Mouse (Mus musculus) forelimb bud, embryonic 11.5 days (tissue): ENCODE results near the gene Clcn6.

Experiments used
- DNase-seq: peaks from one replicate; pipeline ENCODE4 v3.0.0-alpha.2; 2012; ENCODE audit warnings: low read depth, low spot score

Gene Clcn6

DNA sequence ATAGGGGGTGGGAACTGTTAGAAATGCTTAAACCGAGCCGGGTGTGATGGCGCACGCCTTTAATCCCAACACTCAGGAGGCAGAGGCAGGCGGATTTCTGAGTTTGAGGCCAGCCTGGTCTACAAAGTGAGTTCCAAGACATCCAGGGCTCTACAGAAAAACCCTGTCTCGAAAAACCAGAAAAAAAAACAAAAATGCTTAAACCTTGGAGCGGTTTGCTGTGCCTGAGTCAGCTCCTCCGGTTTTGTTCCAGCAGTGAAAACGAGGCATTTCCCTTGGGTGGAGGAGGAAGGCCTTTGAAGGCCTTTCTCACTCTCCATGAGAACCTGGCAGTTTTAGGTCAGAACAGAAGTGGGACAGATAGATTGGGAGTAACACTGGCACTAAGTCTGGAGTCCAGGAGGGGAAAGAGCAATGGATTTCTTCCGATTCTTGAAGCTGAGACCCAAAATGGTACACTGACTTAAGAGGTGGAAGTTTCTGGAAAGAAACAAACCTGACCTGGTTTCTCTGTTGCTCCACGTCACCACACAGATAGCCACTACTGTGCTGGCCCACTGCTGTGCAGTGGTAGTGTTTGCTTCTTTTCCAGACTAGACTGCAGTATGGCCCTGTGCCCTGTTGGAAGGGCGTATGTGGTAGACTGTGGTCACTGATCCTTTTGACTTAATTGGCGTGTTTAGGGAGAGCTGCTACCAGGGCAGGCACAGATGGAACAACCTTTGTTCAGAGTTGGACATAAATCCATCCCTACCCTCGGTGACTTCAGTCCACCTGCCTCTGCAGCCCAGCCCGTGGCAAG, 1.6 kb upstream of the Clcn6 start:
- DNase-seq: peak; percentile 26

DNA sequence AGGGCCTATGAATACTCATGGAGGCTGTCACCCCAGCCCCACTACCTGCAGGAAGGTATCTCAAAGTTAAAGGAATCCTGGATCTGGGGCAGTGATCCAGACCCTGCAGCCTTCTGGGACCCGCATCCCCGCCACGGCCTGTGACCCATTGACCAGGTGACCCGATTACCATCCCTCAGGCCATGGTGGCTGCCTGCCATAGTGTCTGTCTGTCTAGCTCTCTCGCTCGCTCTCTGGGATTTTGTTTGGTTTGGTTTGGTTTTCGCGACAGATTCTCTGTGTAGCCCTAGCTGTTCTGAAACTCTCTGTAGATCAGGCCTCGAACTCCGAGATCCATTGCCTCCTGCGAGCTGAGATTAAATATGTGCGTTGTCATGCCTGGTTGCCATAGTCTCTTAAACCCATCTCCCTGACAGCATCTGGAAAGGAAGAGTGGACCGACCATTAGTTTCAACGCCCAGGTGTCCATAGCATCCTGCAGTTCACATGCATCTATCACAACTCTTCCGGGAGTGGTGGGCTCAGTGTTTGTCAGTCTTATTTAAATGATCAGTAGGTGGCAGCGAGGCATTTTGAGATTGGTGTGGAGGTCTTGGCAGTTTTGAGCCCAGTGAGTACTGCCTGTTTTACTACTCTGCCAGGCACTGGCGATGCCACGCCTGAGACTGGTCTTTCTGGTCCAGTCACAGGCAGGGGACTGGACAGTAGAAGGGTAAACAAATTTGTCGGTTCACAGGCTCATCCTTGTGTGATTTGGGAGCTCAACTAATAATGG, 820 bp upstream of the Clcn6 start:
- no peak for DNase-seq

DNA sequence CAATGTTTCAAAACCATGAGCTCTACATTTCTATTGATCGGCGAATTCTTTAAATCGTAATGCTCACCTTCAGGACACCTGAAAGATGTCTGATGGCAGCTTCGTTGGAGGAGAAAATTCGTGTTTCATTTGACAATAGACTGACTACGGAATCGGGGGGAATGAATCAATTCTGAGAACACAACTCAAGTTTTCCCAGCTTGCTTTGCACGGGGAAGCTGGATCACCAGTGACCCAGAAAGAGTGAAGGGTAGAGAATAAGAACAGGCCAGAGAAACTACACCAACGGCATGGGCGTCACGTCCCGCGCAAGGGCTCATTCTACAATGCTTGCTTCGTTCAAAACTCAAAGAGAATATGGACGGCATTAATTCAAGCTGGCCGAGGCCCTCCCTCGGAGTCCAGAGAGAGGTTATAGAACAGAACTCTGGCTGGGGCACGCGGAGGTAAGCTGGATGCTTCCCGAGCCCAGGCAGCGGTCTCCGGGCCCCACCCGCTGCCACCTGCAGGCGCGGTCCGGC, 482 bp downstream of the Clcn6 start:
- no peak for DNase-seq

DNA sequence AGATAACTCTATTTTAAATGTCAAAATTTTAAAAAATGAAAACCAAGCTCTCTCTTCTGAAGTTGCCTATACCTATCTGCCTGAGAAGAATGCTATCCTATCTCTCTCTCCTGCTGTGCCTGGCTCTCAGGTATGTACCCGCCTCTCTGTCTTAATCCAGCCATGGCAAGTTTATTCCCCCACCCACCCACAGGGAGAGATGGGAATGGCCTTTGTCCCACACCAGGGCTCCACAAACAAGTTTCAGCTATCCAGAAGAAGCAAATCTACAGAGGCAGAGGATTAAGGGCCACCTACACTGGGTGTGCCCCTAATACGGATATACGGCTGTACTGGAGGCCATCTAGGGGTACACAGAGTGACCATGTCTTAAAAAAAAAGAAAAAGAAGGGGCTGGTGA, 3.2 kb downstream of the Clcn6 start:
- no peak for DNase-seq

GRCm38 (mm10) chr4:148033858-148034410, 4.7 kb downstream of the Clcn6 start:
- DNase-seq: no peak

GRCm38 (mm10) chr4:148030506-148030905, 8.1 kb downstream of the Clcn6 start:
- DNase-seq: no peak

DNA sequence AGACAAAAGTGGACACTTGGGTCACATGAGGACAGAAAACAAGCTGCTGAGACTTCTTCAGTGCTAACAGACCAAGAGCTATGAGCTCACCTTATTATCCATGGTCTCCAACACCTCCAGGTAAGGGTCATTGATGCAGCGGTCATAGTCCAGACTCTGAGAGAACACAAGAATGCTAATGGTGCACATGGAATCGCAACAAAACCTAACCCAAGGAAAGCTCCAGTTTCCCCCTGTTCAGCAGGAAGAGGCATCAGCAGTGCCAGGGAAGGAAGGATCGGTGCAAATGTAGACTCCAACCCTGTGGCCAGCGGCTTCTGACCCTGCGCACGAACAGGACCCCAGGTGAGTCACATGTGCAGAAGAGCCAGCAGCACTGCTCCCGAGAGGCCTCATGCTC, 9.3 kb downstream of the Clcn6 start:
- no peak for DNase-seq

GRCm38 (mm10) chr4:148024003-148024402, 14.6 kb downstream of the Clcn6 start:
- no peak for DNase-seq

DNA sequence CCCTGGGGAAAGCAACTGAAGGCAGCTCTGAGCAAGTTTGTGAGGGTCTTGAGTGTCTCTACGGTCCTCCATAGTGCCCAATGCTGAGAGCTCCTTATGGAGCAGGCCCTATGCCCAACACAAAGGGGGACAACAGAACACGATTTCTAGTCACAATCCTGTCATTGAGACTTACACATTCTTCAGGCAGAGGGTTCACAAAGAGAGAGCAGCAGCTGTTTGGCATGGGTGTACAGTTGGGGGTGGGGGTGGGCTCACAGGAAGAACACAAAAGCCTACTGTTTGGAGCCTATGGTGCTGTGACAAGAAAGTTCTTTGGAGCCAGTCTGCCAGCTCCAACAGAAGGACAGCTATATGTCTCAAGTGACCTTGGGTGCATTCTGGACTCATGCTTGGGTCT, 20.2 kb downstream of the Clcn6 start:
- DNase-seq: no peak

GRCm38 (mm10) chr4:148016981-148017380, 21.6 kb downstream of the Clcn6 start:
- no peak for DNase-seq

DNA sequence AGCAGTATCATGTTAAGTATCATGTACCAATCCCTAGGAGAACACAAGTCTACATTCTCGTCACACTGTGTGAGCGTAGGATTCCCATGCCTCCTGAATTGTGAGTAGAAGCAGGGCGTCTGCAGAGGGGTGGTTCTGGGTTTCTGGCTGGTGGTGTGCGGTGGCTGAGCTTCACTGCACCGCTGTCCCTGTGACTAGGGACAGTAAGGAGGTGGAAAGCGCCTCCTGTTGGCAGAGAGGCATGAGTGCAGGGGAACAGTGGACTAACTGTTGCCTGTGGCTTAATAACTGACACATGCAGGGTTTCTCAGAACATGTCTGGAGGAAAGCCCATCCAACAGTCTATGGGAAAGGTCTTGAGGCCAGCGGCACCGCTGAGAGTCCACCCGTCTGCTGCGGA, 23.2 kb downstream of the Clcn6 start:
- DNase-seq: peak; percentile 20

DNA sequence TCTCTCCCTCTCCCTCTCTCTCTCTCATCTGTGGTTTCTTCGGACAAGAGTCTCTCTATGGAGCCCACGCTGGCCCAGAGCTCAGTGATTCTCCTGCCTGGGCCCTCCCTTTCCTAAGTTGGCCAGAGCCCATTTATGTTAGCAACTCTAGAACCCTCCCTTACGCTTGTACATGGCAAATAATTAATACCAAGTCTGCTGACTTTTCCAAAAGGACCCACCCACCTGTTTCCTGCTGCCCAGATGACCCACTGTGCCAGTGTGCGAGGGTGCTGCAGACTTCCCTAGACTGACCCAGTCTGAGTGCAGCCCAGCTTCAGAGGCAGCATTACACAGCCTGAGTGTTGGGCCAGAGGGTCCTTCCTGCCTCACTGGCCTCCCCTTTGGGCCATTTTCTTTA, 26.4 kb downstream of the Clcn6 start:
- no peak for DNase-seq

GRCm38 (mm10) chr4:148011332-148011731, 27.3 kb downstream of the Clcn6 start:
- no peak for DNase-seq

- no peak for DNase-seq
Measured at GRCm38 (mm10) chr4:148009641-148010040, 29.0 kb downstream of the Clcn6 start.

DNA sequence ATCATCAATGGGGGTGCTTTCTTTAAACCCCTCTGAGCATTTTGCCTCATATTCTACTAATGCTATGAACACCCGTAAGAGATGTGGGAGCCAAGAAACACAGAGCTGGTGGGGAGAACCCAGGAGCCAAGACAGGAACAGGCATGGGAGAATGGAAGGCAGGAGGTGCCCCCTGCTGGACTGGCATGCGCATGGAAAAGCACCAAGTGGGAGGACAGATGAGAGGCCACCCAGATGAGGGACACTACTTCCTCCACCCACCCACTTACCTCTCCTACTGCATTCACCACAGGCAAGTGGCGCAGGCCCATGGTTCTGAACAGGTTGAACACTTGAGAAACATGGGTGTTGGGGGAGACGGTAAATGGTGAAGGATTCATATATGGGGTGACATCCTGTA, 30.2 kb downstream of the Clcn6 start:
- DNase-seq: no peak

- DNase-seq: peak; percentile 16
Measured at GRCm38 (mm10) chr4:148004361-148004760, 34.3 kb downstream of the Clcn6 start.

DNA sequence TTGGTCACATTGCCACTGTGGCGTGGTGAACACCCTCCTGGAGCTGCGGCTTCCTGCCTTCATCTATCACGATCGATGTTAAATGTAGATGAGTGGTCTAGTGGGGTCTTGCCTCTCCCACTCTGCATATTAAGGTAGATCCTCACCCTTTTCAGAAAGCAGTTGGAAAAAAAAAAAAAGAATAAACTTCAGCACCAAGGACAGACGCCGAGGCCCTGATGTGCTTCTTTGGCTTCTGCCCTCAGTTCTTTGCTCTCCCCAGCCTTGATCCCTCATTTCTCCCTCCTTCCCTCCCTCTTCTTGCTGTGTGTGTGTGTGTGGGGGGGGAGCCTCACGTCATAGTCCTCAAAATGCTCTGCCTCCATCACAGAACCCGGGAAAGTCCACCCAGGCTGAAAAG, 36.8 kb downstream of the Clcn6 start:
- DNase-seq: peak; percentile 20

GRCm38 (mm10) chr4:148001013-148001789, 37.4 kb downstream of the Clcn6 start:
- DNase-seq: no peak

DNA sequence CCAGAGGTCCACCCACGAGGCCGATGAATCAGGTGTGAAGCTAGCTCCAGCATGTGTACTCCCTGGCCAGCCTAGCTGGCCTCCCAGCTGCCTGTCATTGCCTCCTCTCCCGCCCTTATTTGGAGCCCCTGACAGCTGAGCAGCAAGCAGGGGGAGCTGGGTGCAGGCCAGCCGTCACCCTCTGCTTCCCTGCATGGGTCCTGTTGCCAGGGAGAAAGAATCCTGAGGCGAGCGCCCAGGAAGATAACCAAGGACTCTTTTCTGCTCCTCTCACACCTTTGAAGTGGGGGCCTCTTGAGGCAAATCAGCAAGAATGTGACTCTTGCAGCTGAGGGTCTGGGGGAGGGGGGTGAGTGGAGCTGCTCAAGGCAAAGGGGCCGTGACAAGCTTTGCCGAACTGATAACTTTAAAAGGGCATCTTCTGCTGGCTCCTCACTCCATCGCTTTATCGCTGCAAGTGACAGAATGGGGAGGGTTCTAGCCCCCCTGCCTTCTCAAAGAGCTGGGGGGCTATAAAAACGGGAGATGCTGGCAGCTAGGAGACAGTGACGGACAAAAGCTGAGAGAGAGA, 38.3 kb downstream of the Clcn6 start, which contains the start of gene Nppa:
Nppa (plus strand) TSS at position 521 of the 571 bp plus-strand sequence.
- DNase-seq: no peak

- DNase-seq: no peak
Measured at GRCm38 (mm10) chr4:147995311-147995710, 43.3 kb downstream of the Clcn6 start.

DNA sequence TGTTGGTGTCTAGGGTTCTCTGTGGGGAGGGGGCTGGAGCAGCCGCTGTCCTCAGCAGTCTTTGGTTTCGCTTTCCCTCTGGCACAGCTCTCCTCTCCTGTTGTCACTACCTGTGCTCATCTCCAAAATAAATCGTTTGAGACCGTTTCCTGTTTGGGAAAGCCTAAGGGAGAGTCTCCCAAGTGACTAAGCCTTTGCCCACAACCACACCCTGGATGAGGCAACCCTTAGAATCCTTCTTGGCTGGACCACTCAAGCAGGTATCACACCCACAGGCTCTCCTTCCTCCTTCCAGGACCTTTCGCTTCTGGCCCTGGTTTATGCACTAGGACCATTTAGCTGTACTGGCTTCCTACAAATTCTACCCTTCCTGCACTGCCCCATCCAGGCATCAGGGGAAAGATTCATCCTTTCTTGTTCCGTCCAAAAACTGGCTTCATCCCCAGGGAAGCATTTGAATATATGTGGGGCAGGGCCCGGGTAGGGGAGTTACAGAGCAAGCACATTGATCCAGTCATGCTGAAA, 45.0 kb downstream of the Clcn6 start:
- DNase-seq: no peak
